Mouse (Mus musculus): Measurements from ENCODE around the gene Acy3. TPM values are rescaled to one million over a fixed set of nuclear protein-coding genes. Genes with fewer than 3 reads are reported as not detected.

Acy3 gene
- total RNA-seq (2023) = not detected

GRCm38 (mm10) chr19:3986334-3986733 is at the start of gene Acy3:
Gene Acy3 (plus strand): TSS chr19:3986570.

GRCm38 (mm10) chr19:3958470-3958869 is 27.9 kb upstream of the Acy3 start, which contains the start of gene Aldh3b3:
Gene Aldh3b3 (plus strand): TSS chr19:3958645.

GRCm38 (mm10) chr19:3972229-3972628 is 14.1 kb upstream of the Acy3 start, which contains the start of gene Aldh3b2:
Gene Aldh3b2 (plus strand): TSS chr19:3972328.

DNA sequence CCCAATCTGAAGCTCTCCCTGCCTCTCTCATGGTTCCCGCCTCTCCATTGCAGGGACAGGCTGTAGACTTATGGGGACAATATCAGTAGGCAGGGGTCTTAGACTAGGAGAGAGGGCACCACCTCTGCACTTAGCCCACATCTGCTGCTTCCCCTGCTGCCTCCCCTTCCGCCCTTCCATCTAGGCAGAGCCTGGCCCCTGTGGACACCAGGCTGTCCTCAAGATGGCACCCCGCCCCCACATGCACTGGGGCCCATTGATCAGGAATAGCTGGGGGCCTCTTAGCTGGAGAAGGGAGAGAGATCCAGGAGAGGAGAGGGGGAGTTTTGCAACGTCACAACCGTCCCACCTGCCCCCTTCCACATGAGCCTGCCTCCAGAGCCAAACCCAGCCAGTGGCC is 6.0 kb downstream of the Acy3 start, which contains the start of gene Tbx10:
TSS of gene Tbx10 (plus strand) at position 337 of the 400 bp plus-strand sequence.

DNA sequence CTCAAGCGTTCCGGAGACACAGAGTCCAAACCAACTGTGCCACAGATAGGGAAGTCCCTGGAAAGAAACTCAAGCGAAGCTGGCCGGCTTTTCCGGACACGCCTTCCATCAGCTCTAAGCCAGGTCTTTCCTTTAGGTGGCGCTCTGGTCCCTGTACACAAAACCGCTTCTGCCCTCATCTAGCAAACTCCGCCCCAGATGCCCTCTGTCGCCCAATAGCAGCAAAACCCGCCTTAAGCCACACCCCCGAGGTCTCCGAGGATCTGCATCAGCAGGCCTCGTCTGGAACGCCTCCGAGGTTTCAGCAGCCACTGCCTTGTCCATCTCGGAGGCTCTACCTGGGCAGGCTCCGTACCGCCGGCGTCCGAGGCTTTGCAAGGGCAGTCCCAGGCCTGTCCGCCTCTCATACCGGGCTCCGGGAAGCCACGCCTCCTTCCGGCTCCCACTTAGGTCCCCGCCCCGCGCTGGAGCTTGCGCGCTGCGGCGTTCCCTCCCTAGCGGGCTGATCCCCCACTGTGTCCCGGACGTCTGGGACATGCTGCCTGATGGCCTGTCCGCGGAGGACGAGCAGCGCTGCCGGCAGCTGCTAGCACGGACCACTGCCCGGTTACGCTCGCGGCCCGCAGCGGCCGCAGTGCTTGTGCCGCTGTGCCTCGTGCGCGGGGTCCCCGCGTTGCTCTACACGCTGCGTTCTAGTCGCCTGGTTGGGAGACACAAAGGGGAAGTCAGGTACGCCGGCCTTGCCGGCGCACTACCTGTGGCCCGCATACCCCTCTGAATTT is 13.9 kb downstream of the Acy3 start, which contains the start of the genes Nudt8 and Gm49405:
TSS of gene Nudt8 (plus strand) at position 462 of the 782 bp plus-strand sequence.
TSS of gene Gm49405 (plus strand) at position 508 of the 782 bp plus-strand sequence.

GRCm38 (mm10) chr19:4003112-4003511 is 16.7 kb downstream of the Acy3 start, which contains the start of gene Doc2g:
Gene Doc2g (plus strand): TSS chr19:4003313.

GRCm38 (mm10) chr19:4012432-4013022 is 26.2 kb downstream of the Acy3 start, which contains the start of gene Ndufv1:
Gene Ndufv1 (minus strand): TSS chr19:4012806.

GRCm38 (mm10) chr19:4037788-4038232 is 51.4 kb downstream of the Acy3 start, which contains the start of gene Gstp1:
Gene Gstp1 (minus strand): TSS chr19:4037985.

Other genes with a start within 250 kb of the Acy3 start
- 169 TPM for gene Kmt5b, start 219.1 kb upstream of the Acy3 start, total RNA-seq (2023)
- gene Chka, start 134.8 kb upstream of the Acy3 start, total RNA-seq (2023) = 62.4 TPM
- 58.1 TPM for gene Tcirg1, start 79.4 kb upstream of the Acy3 start, total RNA-seq (2023)
- gene Ndufs8, start 73.8 kb upstream of the Acy3 start, total RNA-seq (2023) = 53.0 TPM
- gene Aldh3b1, start 56.8 kb upstream of the Acy3 start, total RNA-seq (2023) = 0.86 TPM
- gene Unc93b1, start 51.4 kb upstream of the Acy3 start, total RNA-seq (2023) = 27.8 TPM
- not detected for gene Aldh3b3, start 27.9 kb upstream of the Acy3 start, total RNA-seq (2023)
- gene Aldh3b2, start 14.2 kb upstream of the Acy3 start, total RNA-seq (2023) = not detected
- gene Tbx10, start 6.2 kb downstream of the Acy3 start, total RNA-seq (2023) = not detected
- gene Nudt8, start 14.0 kb downstream of the Acy3 start, total RNA-seq (2023) = 9.0 TPM
- gene Gm49405, start 14.1 kb downstream of the Acy3 start, total RNA-seq (2023) = 1.7 TPM
- gene Doc2g, start 16.7 kb downstream of the Acy3 start, total RNA-seq (2023) = 3.0 TPM
- gene Ndufv1, start 26.2 kb downstream of the Acy3 start, total RNA-seq (2023) = 85.1 TPM
- gene Gstp1, start 51.4 kb downstream of the Acy3 start, total RNA-seq (2023) = 196 TPM
- gene Gstp2, start 59.5 kb downstream of the Acy3 start, total RNA-seq (2023) = 21.0 TPM
- 32.9 TPM for gene Gstp3, start 73.0 kb downstream of the Acy3 start, total RNA-seq (2023)
- not detected for gene Cabp2, start 95.0 kb downstream of the Acy3 start, total RNA-seq (2023)
- 186 TPM for gene Cdk2ap2, start 110.6 kb downstream of the Acy3 start, total RNA-seq (2023)
- gene Pitpnm1, start 113.4 kb downstream of the Acy3 start, total RNA-seq (2023) = 314 TPM
- gene Aip, start 139.3 kb downstream of the Acy3 start, total RNA-seq (2023) = 151 TPM
- 0.80 TPM for gene Gpr152, start 153.2 kb downstream of the Acy3 start, total RNA-seq (2023)
- 1.1 TPM for gene Cabp4, start 157.5 kb downstream of the Acy3 start, total RNA-seq (2023)
- gene Coro1b, start 162.0 kb downstream of the Acy3 start, total RNA-seq (2023) = 129 TPM
- gene Ptprcap, start 167.0 kb downstream of the Acy3 start, total RNA-seq (2023) = 260 TPM
- 35.8 TPM for gene Rps6kb2, start 176.8 kb downstream of the Acy3 start, total RNA-seq (2023)
- gene Carns1, start 188.9 kb downstream of the Acy3 start, total RNA-seq (2023) = 69.3 TPM
- gene Tbc1d10c, start 204.7 kb downstream of the Acy3 start, total RNA-seq (2023) = 305 TPM
- 351 TPM for gene Ppp1ca, start 205.5 kb downstream of the Acy3 start, total RNA-seq (2023)
- 45.2 TPM for gene Rad9a, start 215.1 kb downstream of the Acy3 start, total RNA-seq (2023)
- gene Clcf1, start 227.7 kb downstream of the Acy3 start, total RNA-seq (2023) = 143 TPM
- gene AC109138.7, start 227.8 kb downstream of the Acy3 start, total RNA-seq (2023) = not detected
- 66.6 TPM for gene Pold4, start 245.3 kb downstream of the Acy3 start, total RNA-seq (2023)